Mouse (Mus musculus): Measurements from ENCODE around the gene Atp5j.

Gene Atp5j

DNA sequence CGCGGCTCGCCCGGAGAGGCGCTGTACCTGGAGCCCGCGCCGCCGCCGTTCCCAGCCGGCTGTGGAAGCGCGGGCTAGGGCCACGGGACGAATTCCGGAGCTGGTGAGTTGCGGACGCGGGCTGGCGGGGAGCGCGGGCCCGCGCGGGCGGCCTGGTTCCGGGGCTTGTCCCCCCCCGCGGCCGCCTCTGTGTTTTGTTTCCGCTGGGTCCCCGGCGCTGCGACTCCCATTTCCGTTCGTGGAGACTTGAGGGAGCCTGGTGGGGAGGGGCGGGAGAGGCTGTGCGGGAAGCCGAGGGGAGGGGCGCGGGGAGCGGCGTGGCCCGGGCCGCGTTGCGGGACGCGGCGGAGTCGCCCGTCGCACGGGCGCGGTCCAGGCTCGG is at the start of gene Atp5j:
Atp5j (minus strand) TSS at position 185 of the 382 bp plus-strand sequence.
- DNase-seq (ENCODE audit: low spot score in 2 of 2): peak; percentile 73 to 74

DNA sequence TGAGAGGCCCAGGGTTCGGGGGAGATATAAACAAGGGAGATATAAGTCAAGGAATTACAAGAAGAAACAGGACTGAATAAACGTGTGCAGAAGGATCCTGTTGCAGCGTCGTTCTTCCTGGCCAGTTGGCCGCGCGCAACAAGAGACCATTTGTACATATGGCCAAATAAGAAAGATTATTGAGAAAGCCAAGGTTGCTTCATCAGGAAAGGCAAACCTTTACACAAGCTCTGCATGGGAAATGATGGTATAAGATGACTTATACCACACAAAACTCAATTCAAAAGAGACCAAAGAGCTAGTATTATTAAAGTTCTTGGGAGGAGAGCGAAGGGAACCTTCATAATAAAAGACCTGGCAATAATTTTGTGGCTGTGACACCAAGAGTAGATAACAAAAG is 49.1 kb upstream of the Atp5j start:
- no peak for DNase-seq (ENCODE audit: low spot score in 2 of 2)

DNA sequence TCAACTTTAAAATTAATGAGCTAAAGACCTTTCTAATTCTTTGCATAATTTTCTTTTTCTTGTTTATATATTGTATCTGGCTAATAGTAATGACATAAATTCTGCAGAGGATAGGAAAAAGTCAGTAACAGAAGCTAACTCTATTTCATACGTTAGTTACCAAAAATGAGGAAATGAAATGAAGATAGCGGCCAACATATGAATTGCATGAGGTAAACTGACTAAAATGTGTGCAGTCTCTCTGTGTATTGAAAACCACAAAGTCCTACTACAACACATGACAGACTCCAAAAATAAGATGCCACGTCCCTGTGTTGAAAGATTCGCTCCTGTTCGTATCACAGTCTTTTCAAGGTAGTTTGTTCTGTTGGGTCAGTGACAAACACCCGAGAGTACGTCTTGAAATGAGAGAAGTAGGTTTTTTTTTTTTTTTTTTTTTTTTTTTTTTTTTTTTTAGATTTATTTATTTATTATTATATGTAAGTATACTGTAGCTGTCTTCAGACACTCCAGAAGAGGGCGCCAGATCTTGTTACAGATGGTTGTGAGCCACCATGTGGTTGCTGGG is 46.4 kb upstream of the Atp5j start:
- no peak for DNase-seq (ENCODE audit: low spot score in 2 of 2)

DNA sequence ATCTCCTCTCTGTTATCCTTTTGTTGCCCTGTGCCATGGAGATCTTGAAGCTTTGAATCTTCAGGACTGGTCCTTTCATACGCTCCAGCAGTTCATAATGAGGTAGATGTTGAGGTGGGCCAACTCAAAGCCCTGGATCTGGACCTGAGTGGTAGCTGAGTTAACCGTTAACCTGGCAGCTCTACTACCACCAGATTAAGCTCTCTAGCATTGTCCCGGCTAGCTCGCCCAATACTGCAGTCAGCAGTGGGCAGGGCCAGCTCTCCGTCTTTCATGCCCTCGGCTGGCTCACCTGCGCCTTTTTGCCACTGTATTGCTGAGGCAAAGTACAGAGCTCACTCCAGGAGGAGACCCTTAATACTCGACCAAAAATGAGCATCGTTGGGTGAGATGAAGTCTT is 45.7 kb upstream of the Atp5j start:
- no peak for DNase-seq (ENCODE audit: low spot score in 2 of 2)

DNA sequence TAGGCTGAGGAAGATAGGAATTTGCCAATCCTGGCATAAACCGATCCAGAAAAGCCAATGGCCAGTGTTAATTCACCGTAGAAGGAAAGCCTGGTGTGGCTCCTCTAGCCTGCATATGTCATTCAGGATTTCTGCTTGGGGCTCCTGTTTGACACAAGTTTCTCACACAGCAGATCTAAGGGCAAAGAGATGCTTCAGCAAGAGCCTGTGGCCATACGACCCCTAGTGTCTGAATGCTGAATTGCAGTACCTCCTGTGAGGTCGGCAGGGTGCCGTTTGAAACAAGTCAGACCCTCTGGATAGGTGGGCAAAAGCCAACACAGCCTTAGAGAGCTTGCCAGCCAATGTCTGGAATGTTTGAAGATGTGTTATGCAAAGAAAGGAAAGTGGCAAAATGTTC is 43.7 kb upstream of the Atp5j start:
- DNase-seq (ENCODE audit: low spot score in 2 of 2): peak; percentile 24 to 71

DNA sequence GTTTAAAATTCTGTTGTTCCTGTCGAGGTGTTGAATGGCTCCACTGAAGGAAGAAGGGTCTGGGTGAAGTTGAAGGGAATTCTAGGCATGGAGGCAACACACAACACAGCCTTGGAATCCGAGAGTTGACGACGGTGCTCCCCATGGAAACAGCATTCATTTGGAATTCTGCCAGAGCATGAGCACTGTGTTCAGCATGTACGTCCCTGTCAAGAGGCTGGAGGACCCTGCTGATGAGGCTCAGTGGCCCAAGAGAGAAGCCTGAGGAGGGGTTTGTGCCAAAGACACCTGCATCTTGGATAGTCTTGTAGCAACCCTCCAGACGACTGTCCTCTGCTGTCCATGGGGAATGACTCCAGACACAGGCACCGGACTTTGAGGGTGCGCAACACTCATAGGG is 40.7 kb upstream of the Atp5j start:
- DNase-seq (ENCODE audit: low spot score in 2 of 2): no peak

DNA sequence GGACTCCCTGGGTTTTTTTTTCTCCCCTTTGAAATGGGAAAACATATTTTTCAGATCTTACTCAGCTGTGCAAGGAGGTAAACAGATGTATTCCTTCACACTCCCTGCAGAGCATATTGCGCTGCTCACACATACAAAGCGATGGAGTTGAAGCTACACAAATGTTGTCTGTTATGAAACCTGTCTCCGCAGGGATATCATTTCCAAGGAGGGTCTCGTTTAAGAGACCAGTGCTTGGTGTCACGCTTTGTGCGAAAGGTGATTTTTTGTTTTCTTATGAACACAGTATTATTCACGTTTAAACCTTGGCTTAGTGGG is 40.3 kb upstream of the Atp5j start:
- DNase-seq (ENCODE audit: low spot score in 2 of 2): no peak

DNA sequence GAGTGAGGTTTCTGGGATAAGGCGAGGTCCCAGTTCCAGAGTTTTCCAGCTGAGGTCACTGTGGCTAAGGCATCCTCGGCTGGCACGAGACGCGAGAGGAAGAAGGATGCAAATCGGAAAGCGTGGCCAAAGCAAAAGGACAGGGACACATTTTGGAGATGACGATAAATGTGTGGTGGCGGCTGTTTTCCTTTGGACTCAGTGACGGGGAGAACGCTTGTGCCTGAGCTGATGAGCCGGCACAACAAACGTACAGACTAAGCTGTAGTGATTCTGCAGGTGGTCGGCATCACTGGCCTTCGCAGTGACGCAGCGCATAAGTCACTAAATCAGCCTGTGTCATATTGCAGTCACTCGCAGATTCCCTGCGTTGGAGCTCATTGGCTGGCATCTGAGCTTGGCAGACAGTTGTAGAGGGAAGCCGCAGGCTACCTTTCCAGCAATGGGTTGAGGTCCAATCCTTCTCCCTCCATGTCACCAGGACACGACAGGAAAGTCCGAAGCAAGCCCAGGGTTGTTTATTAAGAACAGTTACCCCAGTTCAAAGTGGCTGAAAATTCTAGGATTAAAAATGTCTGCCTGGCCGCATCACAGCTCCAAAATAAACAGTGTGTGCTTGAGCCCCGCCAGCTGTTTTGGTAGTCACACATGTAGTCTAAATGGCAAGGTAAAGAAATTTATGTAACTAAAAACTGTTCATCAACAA is 39.7 kb upstream of the Atp5j start:
- DNase-seq (ENCODE audit: low spot score in 2 of 2): no peak

DNA sequence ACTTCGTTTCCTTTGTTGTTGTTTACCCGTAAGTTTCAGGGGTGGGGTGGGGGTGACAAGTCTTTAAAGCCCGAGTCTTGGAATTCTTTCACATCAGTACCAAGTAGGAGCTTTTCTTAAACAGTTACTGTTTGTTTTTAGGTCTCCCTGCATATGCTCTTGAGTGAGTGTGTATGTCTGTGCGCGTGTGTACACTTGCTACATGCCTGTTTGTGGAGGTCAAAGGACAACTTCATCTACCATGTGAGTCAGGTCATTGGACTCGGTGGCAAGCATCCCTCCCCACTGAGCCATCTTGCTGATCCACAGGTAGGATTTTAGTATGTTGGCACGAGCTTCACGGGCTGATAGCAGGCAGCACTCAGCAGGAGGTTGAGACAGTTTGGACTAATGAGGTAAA is 38.4 kb upstream of the Atp5j start:
- no peak for DNase-seq (ENCODE audit: low spot score in 2 of 2)

DNA sequence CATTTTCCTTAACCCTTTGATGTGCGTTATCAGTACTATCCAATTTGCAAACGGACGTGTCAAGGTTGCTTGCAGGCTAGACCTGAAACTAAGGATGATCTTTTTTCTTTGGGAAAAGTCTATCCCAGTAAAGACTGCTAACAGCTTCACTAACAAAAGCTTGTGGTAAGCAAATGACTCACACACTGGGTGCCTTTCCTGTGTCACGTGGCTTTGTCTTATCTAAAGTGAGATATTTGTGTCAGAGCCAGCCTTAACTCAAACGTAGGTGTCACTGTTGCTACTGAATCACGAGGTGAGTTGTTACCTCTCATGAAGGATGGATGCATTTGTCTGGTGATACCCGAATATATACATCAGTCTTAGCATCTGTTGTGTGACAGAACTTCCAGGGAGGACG is 29.2 kb upstream of the Atp5j start:
- DNase-seq (ENCODE audit: low spot score in 2 of 2): no peak

DNA sequence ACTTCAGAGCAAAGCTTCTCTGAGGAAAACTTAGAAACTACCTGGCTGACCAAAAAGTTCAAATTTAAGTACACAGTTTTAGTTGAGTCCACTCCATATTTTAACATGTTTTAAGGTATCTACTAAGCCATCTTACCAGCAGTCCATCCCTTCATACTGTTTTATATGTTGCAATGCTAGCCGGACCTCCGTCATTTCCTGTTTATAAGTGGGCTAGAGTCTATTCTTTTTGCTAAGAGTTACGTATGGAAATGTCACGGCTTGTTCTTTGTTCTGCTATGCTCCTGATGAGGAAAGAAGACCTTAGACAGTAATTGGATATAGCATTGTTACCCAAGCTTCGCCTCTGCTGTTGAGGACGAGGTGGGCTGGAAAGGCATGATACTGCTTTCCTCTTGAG is 18.1 kb upstream of the Atp5j start:
- DNase-seq (ENCODE audit: low spot score in 2 of 2): no peak

DNA sequence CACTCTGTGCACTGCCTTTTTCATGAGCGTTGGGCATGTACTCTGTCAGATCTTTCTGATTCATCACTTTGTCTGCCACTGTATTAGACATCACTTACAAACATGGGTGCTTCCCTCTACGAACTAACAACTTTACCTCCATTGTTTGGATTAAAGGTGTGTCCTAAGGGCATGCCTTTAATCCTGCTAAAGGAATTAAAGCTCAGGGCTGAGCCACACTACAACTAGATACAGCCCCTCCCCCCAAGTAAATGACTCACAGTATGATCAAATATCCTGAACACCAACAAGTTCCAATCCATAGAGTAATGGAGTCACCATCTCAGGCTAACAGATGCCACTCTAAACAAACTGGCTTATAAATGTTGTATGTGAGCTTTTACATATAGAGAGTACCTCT is 3.2 kb upstream of the Atp5j start:
- no peak for DNase-seq (ENCODE audit: low spot score in 2 of 2)

DNA sequence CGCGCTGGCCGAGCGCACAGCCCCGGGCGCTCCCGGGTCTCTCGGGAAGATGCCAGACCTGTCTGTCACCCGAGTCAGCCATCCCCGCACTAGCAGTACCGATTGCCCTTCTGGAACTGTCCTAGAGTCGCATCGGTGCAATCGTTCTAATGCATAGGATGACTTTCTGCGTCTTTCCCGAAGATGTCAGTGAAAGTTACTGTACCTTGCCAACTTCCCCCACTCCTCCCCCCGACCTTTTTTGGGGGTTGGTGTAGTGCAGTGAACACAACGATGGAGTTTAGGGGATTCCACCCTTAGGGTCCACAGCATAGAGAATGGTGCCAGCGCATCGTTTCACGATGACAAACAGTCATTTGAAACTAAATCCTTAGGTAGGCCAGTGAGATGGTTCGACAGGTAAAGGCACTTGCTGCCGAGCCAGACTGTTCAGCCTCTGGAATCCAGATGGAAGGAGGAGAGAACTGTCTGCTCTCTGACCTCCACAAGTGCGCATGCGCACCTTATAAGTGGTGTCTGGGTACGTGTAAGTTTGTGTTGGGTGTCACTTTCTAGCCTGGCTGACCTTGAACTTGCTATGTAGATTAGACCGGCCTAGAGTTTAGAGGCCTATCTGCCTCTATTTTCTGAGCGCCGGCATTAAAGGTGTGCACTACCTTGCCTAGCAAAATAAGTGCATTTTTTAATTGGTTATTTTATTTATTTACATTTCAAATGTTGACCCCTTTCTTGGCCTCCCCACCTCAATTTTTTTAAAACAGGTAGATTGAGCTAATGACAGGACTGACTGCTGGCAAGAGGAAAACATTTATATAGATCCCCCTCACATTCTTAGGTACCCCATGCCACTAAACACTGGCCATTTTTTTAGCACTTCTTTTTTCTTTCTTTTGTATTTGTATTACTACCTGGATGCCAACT is 658 bp upstream of the Atp5j start:
- peak; percentile 30 to 41 for DNase-seq (ENCODE audit: low spot score in 2 of 2)

DNA sequence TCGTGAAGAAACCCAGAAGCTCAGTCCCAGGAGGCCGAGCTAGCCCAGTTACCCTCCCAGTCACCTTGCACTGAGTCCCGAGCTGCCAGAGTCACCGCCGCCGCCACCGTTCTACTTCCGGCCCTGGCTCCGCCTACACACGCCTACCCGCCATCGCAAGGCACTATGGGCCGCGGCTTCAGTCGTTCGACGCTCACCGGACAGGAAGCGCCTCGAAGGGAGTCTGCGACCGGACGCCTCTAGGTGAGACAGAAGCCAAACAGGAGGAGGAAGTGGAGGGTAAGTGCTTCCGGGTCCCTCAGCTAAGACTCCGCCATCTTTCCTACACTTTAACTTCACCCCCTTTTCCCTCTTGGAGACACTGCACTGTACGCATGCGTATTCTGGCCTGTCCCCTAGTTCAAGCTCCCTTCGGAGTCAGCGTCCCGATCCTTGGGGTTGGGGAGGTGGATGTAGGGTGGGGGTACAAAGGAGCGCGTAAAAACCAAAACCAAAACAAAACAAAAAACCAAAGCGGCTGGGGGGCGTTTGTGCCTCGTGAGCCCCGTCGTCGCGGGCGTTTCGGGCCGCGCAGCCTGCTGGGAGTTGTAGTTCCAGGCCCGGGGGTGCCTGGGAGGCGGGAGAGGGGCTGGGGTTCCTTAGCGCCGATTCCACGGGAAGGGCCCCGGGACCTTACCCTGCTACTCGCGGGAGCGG is 532 bp downstream of the Atp5j start, which contains the start of gene Gabpa:
Gabpa (plus strand) TSS at position 181 of the 696 bp plus-strand sequence.
- peak; percentile 86 to 90 for DNase-seq (ENCODE audit: low spot score in 2 of 2)

DNA sequence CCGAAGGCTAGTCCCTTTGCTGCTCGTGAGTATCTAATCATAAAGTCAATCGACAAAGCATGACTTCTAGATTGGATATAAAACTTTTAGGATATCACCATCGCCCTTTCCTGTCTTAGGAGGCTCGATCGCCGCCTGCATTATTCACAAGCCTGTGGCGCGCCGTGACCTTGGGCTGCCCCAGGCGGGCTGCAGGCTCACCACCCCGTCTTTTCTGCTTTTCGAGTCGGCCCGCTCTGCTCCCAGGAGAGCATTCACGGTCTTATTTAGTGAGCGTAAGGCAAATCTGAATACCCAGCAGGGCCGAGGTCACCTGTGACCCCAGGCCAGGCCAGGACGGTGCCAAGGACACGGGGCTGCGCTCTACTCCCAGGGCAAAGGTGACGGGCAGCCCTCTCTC is 1.1 kb downstream of the Atp5j start:
- no peak for DNase-seq (ENCODE audit: low spot score in 2 of 2)

DNA sequence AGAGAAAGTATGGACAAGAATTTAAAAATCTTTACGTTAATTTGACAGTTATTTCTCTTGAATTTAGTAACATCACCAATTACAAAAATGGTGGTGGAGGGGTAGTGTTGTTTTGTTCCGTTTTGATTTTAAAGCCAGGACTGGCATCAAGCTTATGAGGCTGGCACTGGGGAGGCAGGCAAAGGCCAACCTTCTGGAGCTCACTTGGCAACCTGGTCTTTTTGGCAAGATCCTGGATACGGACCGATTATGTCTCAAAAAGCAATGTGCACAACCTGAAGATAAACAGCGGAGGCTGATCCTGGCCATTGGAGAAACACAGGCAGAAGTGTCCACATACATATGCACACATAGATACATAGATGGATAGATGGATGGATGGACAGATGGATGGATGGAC is 2.7 kb downstream of the Atp5j start:
- DNase-seq (ENCODE audit: low spot score in 2 of 2): no peak

DNA sequence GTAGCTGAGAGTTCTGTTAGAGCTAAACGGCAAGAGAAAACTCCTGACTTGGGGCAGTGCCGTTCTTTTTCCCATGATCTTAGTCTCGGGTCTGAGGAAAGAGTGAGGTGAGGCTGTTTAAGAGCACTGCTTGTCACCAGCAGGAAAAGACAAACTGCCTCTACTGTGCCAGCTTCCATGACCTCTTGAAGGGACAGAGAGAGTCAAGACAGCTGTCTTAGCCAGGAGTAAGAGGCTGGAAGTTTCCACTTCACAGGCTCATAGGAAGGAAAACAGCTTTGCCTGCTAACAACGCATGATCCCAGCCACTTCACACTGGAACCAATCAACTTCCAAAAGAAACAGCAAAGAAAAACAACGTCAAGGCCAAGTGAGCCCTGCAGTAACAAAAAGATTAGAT is 3.7 kb downstream of the Atp5j start:
- no peak for DNase-seq (ENCODE audit: low spot score in 2 of 2)

DNA sequence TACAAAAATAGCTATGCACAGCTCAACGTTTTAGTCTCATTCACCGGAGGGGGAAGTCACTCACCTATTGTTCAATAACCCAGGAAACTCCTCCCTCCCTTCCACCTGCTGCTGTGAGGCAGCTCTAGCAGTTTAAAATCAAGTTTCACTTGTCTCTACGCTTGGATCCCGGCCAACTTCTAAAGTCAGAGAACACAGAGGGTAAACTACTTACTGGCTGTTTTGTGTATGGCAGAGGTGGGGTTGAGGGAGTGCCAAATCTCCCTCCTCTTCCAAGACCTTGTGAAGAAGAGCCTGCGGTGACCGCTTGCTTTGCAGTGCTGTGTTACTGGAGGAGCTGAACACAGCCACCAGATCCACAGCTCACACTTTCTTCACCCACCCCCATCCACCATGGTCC is 10.4 kb downstream of the Atp5j start:
- no peak for DNase-seq (ENCODE audit: low spot score in 2 of 2)

DNA sequence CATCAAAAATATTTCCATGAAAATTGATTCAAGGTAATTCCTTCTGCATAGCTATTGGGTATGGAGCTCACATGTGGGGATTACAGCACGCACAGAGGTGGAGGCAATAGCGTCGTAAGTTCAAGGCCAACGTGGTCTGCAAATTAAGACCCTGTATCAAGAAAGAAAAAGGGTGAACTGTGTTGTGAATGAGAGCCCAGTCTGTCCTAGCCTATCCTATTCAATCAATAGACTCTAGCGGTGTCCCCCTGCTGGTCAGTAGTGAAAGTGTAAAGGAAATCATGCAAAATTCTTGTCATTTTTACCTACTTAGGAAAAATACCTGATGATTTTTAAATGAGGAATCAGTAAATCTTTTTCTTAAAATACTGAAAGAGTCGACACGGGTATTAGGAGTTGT is 18.0 kb downstream of the Atp5j start:
- peak in 1 of 2 experiments; percentile 14 for DNase-seq (ENCODE audit: low spot score in 2 of 2)

DNA sequence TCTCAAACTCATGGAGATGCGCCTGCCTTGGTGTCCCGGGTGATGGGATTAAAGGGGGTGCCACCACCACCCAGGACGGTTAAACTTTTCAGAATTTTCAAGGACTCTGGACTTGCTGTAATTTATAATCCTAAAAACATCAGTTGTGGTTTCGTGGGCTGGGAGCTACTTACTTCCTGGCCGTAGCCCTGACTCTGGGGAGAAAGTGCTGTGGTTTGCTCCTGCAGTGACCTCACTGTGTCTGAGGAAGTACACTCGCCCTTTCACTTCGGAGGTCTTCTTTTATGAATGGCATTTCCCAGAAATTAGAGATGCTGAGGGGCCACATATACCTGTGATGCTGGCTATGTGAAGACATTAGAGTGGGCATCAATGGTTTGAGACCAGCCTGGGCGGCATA is 20.9 kb downstream of the Atp5j start:
- no peak for DNase-seq (ENCODE audit: low spot score in 2 of 2)

DNA sequence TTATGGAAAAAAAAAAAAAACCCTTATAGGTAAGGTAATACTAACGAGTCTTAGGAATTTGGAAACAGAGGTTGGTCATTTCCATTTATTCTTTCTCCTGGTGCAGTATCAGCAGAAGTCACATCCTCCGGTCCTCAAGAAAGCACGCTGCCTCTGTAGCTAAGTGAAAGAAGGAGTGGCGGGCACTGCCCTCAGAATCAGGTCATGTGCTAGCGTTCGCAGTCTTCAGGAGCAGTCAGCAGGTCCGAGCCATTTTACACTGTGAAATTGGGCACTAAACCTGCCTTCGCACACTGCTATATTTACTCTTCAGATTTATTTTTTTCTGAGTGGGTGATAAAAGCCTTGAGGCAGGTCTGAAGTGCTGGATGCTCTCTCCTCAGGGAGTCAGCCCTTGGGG is 21.6 kb downstream of the Atp5j start:
- DNase-seq (ENCODE audit: low spot score in 2 of 2): no peak

DNA sequence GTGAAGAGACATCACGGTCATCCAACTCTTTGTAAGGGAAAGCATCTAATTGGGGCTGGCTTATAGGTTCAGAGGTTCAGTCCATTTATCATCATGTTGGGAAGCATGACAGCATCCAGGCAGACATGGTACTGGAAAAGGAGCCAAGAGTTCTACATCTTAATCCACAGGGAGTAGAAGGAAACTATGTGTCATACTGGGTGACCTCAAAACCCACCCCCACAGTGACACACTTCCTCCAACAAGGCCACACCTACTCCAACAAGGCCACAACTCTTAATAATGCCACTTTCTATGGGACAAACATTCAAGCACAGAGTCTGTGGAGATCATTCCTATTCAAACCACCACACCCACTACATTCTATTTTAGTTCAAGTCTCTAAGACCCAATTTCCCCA is 25.2 kb downstream of the Atp5j start:
- DNase-seq (ENCODE audit: low spot score in 2 of 2): no peak
